Mouse (Mus musculus) hindbrain, postnatal 0 days (tissue): ENCODE measurements around the gene Pik3ap1. TPM values are rescaled to one million over a fixed set of nuclear protein-coding genes. Genes with fewer than 3 reads are reported as not detected.

ENCODE experiments used
- ATAC-seq: fragments of 200-750 bp; cut with Nextera tagmentation; 2 replicates; pipeline ENCODE4 v1.8.0; 2017; ENCODE audit warnings: mild to moderate bottlenecking, moderate TSS enrichment, moderate library complexity
- DNase-seq: peaks from one replicate; pipeline ENCODE4 v3.0.0-alpha.2; 2015; ENCODE audit warnings: low spot score
- H3K27ac ChIP-seq: fragments of 300-500 bp; sonication (generic); 2 replicates; pipeline ENCODE4 v1.5.1; 2014; ENCODE audit warnings: mild to moderate bottlenecking
- H3K27me3 ChIP-seq: fragments of 300-500 bp; sonication (generic); 2 replicates; pipeline ENCODE4 v1.6.1; 2014; ENCODE audit warnings: low read length, mixed read lengths; ENCODE audit not compliant: insufficient read depth
- H3K36me3 ChIP-seq: fragments of 300-500 bp; sonication (generic); 2 replicates; pipeline ENCODE4 v1.6.1; 2014; ENCODE audit warnings: low read length, mixed read lengths; ENCODE audit not compliant: insufficient read depth
- H3K4me1 ChIP-seq: fragments of 300-500 bp; sonication (generic); 2 replicates; pipeline ENCODE4 v1.6.1; 2014; ENCODE audit warnings: antibody characterized with exemption, low read length, mixed read lengths; ENCODE audit not compliant: insufficient read depth
- H3K4me2 ChIP-seq: fragments of 300-500 bp; sonication (generic); 2 replicates; pipeline ENCODE4 v1.6.1; 2014; ENCODE audit warnings: low read depth, mild to moderate bottlenecking, low read length, moderate library complexity, mixed read lengths
- H3K4me3 ChIP-seq: fragments of 300-500 bp; sonication (generic); 2 replicates; pipeline ENCODE4 v1.5.1; 2014; ENCODE audit warnings: low read length
- H3K9ac ChIP-seq: fragments of 300-500 bp; sonication (generic); replicated peaks from 2 replicates; pipeline ENCODE4 v1.6.1; 2014; ENCODE audit warnings: mild to moderate bottlenecking, low read length, moderate library complexity, mixed read lengths
- H3K9me3 ChIP-seq: fragments of 300-500 bp; sonication (generic); 2 replicates; pipeline ENCODE4 v1.6.1; 2016; ENCODE audit warnings: low read length, mixed read lengths
- CTCF ChIP-seq: IDR thresholded peaks from 2 replicates; pipeline ENCODE4 v1.5.1; 2016; ENCODE audit warnings: antibody characterized with exemption, control low read depth, low read depth
- WGBS: fragments of 180-500 bp; shearing (Covaris S2); extraction: QIAGEN DNeasy Blood & Tissue Kit; methylation state at CpG from one replicate; pipeline ENCODE4 v1.1.7; 2014; 5-methylcytosine and 5-hydroxymethylcytosine counted together
- polyA plus RNA-seq: library from polyadenylated mRNA; unstranded; fragments of >200 nt; fragmentation: Nextera tagmentation; extraction: Ambion mirVana; gene quantifications from 2 replicates; pipeline ENCODE4 v1.2.1, GENCODE M21; 2015
- total RNA-seq: library from RNA; depleted of rRNA; stranded (reverse); fragments of >200 nt; gene quantifications from 2 replicates; pipeline ENCODE4 v1.2.3, GENCODE M21; 2014

Gene Pik3ap1
- total and polyA plus RNA-seq, 2 experiments from 2014 or later, result 1.1 to 1.7 TPM

GRCm38 (mm10) chr19:41345028-41345741 is 39.7 kb downstream of the Pik3ap1 start:
- peak; percentile 6 for DNase-seq
- WGBS, result 52% methylated on average over 11 of the region's 11 CpGs
- no peak for TF ChIP-seq CTCF
- no peak for ATAC-seq
- no peak overlapping the region for H3K4me2 ChIP-seq
- 0 out of 2 replicates have a peak overlapping the region, but pooled peaks have one; percentile 29 for H3K27ac ChIP-seq
- no peaks in the 10 kb centered on the region for H3K36me3 ChIP-seq
- H3K27me3 ChIP-seq, result no peaks in the 10 kb centered on the region
- no peaks in the 10 kb centered on the region for H3K4me1 ChIP-seq
- no peak overlapping the region for H3K4me3 ChIP-seq
- no peak overlapping the region for H3K9ac ChIP-seq
- H3K9me3 ChIP-seq, result no peaks in the 10 kb centered on the region

- Histone ChIP-seq H3K4me1 (no peaks in the 10 kb centered on the region), H3K9me3 (no peaks in the 10 kb centered on the region), H3K36me3 (no peaks in the 10 kb centered on the region), H3K27me3 (no peaks in the 10 kb centered on the region), H3K27ac (no peak overlapping the region), H3K4me3 (no peak overlapping the region), H3K9ac (no peak overlapping the region), H3K4me2 (no peak overlapping the region)
- WGBS, result 86% methylated on average over 8 of the region's 8 CpGs
- ATAC-seq (no peak), DNase-seq (no peak)
- TF ChIP-seq CTCF, result no peak
These were observed 40.3 kb downstream of the Pik3ap1 start for GRCm38 (mm10) chr19:41344666-41345027.

- H3K4me3 ChIP-seq, result no peak overlapping the region
- no peaks in the 10 kb centered on the region for H3K4me1 ChIP-seq
- WGBS, result 83% methylated on average over 6 of the region's 6 CpGs
- no peak overlapping the region for H3K9ac ChIP-seq
- no peak overlapping the region for H3K27ac ChIP-seq
- no peaks in the 10 kb centered on the region for H3K36me3 ChIP-seq
- no peaks in the 10 kb centered on the region for H3K27me3 ChIP-seq
- DNase-seq (no peak), ATAC-seq (no peak)
- no peak overlapping the region for H3K4me2 ChIP-seq
- H3K9me3 ChIP-seq, result no peaks in the 10 kb centered on the region
- TF ChIP-seq CTCF, result no peak
These were observed 42.3 kb downstream of the Pik3ap1 start for GRCm38 (mm10) chr19:41342592-41343090.

DNA sequence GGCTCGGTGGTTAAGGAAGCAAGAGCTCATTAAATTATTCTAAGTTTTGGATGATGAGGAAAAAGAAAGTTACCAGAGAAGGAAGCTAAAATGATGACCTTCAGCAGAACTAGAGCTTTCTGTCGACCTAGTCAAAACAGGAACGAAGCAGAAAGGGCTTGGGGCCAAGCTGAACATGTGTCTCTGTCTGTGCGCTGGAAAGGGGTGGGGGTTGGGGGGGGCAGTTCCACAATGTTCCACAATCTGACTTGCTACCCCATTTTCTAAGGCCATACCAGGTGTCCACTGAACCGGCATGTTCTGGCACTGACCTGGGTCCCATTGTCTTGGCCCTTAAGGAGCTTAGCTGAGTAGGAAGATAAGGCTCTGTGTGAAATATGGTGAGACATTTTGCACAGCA is 43.2 kb downstream of the Pik3ap1 start:
- Histone ChIP-seq H3K36me3 (no peaks in the 10 kb centered on the region), H3K9me3 (no peaks in the 10 kb centered on the region), H3K4me3 (no peak overlapping the region), H3K4me1 (no peaks in the 10 kb centered on the region), H3K4me2 (no peak overlapping the region), H3K27me3 (no peaks in the 10 kb centered on the region), H3K27ac (no peak overlapping the region), H3K9ac (no peak overlapping the region)
- DNase-seq (no peak), ATAC-seq (no peak)
- WGBS, result 79% methylated on average over 5 of the region's 5 CpGs
- TF ChIP-seq CTCF, result no peak

GRCm38 (mm10) chr19:41339020-41339836 is 45.7 kb downstream of the Pik3ap1 start:
- ATAC-seq (no peak), DNase-seq (no peak)
- no peaks in the 10 kb centered on the region for H3K4me1 ChIP-seq
- no peak overlapping the region for H3K4me3 ChIP-seq
- H3K9me3 ChIP-seq, result no peaks in the 10 kb centered on the region
- no peak overlapping the region for H3K4me2 ChIP-seq
- TF ChIP-seq CTCF, result no peak
- H3K27me3 ChIP-seq, result no peaks in the 10 kb centered on the region
- 79% methylated on average over 21 of the region's 21 CpGs for WGBS
- no peaks in the 10 kb centered on the region for H3K36me3 ChIP-seq
- H3K27ac ChIP-seq, result no peak overlapping the region
- no peak overlapping the region for H3K9ac ChIP-seq

DNA sequence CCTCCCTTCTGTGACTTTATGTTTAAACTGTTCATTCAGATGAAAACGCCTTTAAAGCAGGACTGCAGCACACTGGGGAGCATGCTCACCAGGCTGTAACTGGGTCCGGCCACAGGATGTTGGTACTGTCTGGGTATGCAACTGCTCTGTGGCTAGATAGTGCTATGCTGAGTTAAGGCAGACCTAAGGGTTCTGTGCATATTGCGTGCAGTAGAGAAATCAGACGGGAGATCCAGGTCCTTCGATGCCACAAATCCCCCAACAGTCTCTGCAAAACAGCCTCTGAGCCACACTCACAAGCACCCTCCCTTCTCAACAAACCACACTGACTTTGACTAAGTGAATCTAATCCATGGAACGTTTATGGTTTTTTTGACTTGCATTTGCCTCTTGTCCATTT is 46.5 kb downstream of the Pik3ap1 start:
- 77% methylated on average over 6 of the region's 6 CpGs for WGBS

More for the DNA sequence above, 46.5 kb downstream of the Pik3ap1 start:
- Histone ChIP-seq H3K4me2 (no peak overlapping the region), H3K4me3 (no peak overlapping the region), H3K9me3 (no peaks in the 10 kb centered on the region), H3K9ac (no peak overlapping the region), H3K4me1 (no peaks in the 10 kb centered on the region), H3K27ac (no peak overlapping the region), H3K27me3 (no peaks in the 10 kb centered on the region), H3K36me3 (no peaks in the 10 kb centered on the region)
- DNase-seq, result no peak
- no peak for TF ChIP-seq CTCF
- no peak for ATAC-seq
